Mouse (Mus musculus) CH12.LX (cell line): ENCODE results near the gene Fcgbp.

Experiments
- CTCF ChIP-seq, 2 experiments: IDR thresholded peaks in 1 of 2; conservative IDR thresholded peaks in 1 of 2; 2 replicates each; pipeline ENCODE4 v1.5.1; 2011 to 2012; ENCODE audit warnings: low read depth in 2 of 2, low read length in 2 of 2, improper control_type of control experiment in 1 of 2, inconsistent platforms in 1 of 2, mild to moderate bottlenecking in 1 of 2, moderate library complexity in 1 of 2
- E2F4 ChIP-seq: IDR thresholded peaks from 2 replicates; pipeline ENCODE4 v1.6.1; 2011; ENCODE audit warnings: low read depth, low read length, improper control_type of control experiment; ENCODE audit not compliant: insufficient replicate concordance
- EP300 ChIP-seq: IDR thresholded peaks from 2 replicates; pipeline ENCODE4 v1.6.1; 2011; ENCODE audit warnings: low read length, improper control_type of control experiment
- ETS1 ChIP-seq: conservative IDR thresholded peaks from 2 replicates; pipeline ENCODE4 v1.6.1; 2012; ENCODE audit warnings: low read depth, mild to moderate bottlenecking, inconsistent platforms, low read length, improper control_type of control experiment, moderate library complexity
- IRF4 ChIP-seq: IDR thresholded peaks from 2 replicates; pipeline ENCODE4 v1.6.1; 2014; ENCODE audit warnings: low read depth, mild to moderate bottlenecking, inconsistent platforms, low read length, improper control_type of control experiment
- JUND ChIP-seq: conservative IDR thresholded peaks from 2 replicates; pipeline ENCODE4 v1.6.1; 2011; ENCODE audit warnings: low read depth, low read length, improper control_type of control experiment
- MAX ChIP-seq: IDR thresholded peaks from 2 replicates; pipeline ENCODE4 v1.6.1; 2011; ENCODE audit warnings: low read length, improper control_type of control experiment
- MEF2A ChIP-seq: IDR thresholded peaks from 2 replicates; pipeline ENCODE4 v1.6.1; 2014; ENCODE audit warnings: low read depth, mild to moderate bottlenecking, inconsistent platforms, low read length, improper control_type of control experiment, borderline replicate concordance
- POLR2A ChIP-seq: IDR thresholded peaks from 2 replicates; pipeline ENCODE4 v1.6.1; 2011; ENCODE audit warnings: low read depth, mild to moderate bottlenecking, improper control_type of control experiment, low read length
- RCOR1 ChIP-seq: conservative IDR thresholded peaks from 2 replicates; pipeline ENCODE4 v1.6.1; 2012; ENCODE audit warnings: low read depth, mild to moderate bottlenecking, inconsistent platforms, low read length, improper control_type of control experiment
- USF1 ChIP-seq: IDR thresholded peaks from 2 replicates; pipeline ENCODE4 v1.6.1; 2014; ENCODE audit warnings: low read depth, mild to moderate bottlenecking, inconsistent platforms, low read length, improper control_type of control experiment
- ZC3H11A ChIP-seq: IDR thresholded peaks from 2 replicates; pipeline ENCODE4 v1.6.1; 2012; ENCODE audit warnings: low read depth, mild to moderate bottlenecking, inconsistent platforms, low read length, improper control_type of control experiment
- ZMIZ1 ChIP-seq: IDR thresholded peaks from 2 replicates; pipeline ENCODE4 v1.6.1; 2012; ENCODE audit warnings: low read depth, mild to moderate bottlenecking, inconsistent platforms, low read length, improper control_type of control experiment
- ZNF384 ChIP-seq: IDR thresholded peaks from 2 replicates; pipeline ENCODE4 v1.6.1; 2012; ENCODE audit warnings: low read depth, low read length, improper control_type of control experiment, inconsistent platforms

DNA sequence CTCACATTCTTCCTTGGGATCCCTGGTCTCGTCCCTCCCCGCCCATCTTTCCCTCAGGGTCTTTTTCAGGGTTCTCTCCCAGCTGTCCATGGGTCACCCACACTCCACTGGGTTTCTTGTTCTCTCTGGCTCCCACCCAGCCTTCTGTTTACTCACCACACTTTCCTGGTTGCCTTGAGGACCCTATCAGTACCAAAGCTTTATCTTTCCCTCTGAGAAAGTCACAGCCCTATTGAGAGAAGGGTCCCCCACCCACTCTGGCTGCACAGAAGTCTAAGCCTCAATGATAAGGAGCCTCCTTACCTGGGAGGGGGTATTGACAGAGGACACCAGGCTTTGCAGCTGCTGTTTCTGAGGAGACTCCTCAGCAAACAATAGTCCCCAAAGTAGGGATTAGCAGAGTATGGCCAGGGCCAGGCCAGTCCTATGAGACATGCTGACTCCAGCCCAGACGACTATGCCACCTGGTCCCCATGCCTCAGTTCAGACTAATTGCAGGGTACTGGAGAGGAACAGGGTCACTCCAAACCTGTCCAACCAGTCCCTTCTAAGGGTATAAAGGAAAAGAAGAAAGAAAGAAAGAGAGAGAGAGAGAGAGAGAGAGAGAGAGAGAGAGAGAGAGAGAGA, 1.4 kb upstream of the Fcgbp start:
- no peak for TF ChIP-seq USF1
- no peak for TF ChIP-seq EP300
- TF ChIP-seq ZNF384, result no peak
- TF ChIP-seq POLR2A, result no peak
- no peak for TF ChIP-seq CTCF (conservative IDR thresholded peaks at IDR 0.05 in 1 of 2, IDR thresholded peaks at IDR 0.05 in 1 of 2; ENCODE audit: low read depth in 2 of 2, low read length in 2 of 2)
- no peak for TF ChIP-seq ETS1
- no peak for TF ChIP-seq E2F4
- no peak for TF ChIP-seq RCOR1
- TF ChIP-seq JUND, result no peak
- no peak for TF ChIP-seq ZMIZ1
- no peak for TF ChIP-seq IRF4
- no peak for TF ChIP-seq MEF2A
- no peak for TF ChIP-seq MAX
- TF ChIP-seq ZC3H11A, result no peak
